Mouse (Mus musculus) kidney, postnatal 0 days (tissue): ENCODE results near the gene Dnm2. TPM values are rescaled to one million over a fixed set of nuclear protein-coding genes. Genes with fewer than 3 reads are reported as not detected.

ENCODE experiments used
- ATAC-seq: fragments of 200-750 bp; cut with Nextera tagmentation; replicated peaks from 2 replicates; pipeline ENCODE4 v1.8.0; 2017; ENCODE audit warnings: low read depth, moderate number of reproducible peaks, moderate TSS enrichment, moderate library complexity; ENCODE audit not compliant: low FRiP score
- DNase-seq: peaks from one replicate; pipeline ENCODE4 v3.0.0-alpha.2; 2016; ENCODE audit warnings: low spot score
- H3K27ac ChIP-seq: fragments of 300-500 bp; sonication (generic); 2 replicates; pipeline ENCODE4 v1.5.1; 2014; ENCODE audit warnings: mild to moderate bottlenecking
- H3K27me3 ChIP-seq: fragments of 300-500 bp; sonication (generic); 2 replicates; pipeline ENCODE4 v1.6.1; 2014; ENCODE audit warnings: low read length, mixed read lengths; ENCODE audit not compliant: insufficient read depth
- H3K36me3 ChIP-seq: fragments of 300-500 bp; sonication (generic); 2 replicates; pipeline ENCODE4 v1.6.1; 2014; ENCODE audit warnings: low read length, mixed read lengths; ENCODE audit not compliant: insufficient read depth
- H3K4me1 ChIP-seq: fragments of 300-500 bp; sonication (generic); replicated peaks from 2 replicates; pipeline ENCODE4 v1.6.1; 2014; ENCODE audit warnings: antibody characterized with exemption, low read length, mixed read lengths; ENCODE audit not compliant: insufficient read depth
- H3K4me2 ChIP-seq: fragments of 300-500 bp; sonication (generic); 2 replicates; pipeline ENCODE4 v1.6.1; 2014; ENCODE audit warnings: mild to moderate bottlenecking, low read length, moderate library complexity, mixed read lengths
- H3K4me3 ChIP-seq: fragments of 300-500 bp; sonication (generic); replicated peaks from 2 replicates; pipeline ENCODE4 v1.5.1; 2014; ENCODE audit warnings: low read depth, low read length
- H3K9ac ChIP-seq: fragments of 300-500 bp; sonication (generic); 2 replicates; pipeline ENCODE4 v1.6.1; 2014; ENCODE audit warnings: low read depth, low read length
- H3K9me3 ChIP-seq: fragments of 300-500 bp; sonication (generic); replicated peaks from 2 replicates; pipeline ENCODE4 v1.6.1; 2016; ENCODE audit warnings: low read length, inconsistent platforms, mixed read lengths
- CTCF ChIP-seq: IDR thresholded peaks from 2 replicates; pipeline ENCODE4 v1.5.1; 2016; ENCODE audit warnings: antibody characterized with exemption, low read depth, mild to moderate bottlenecking, moderate library complexity
- WGBS: fragments of 180-500 bp; shearing (Covaris S2); extraction: QIAGEN DNeasy Blood & Tissue Kit; methylation state at CpG from one replicate; pipeline ENCODE4 v1.1.7; 2014; 5-methylcytosine and 5-hydroxymethylcytosine counted together
- polyA plus RNA-seq: library from polyadenylated mRNA; unstranded; fragments of >200 nt; fragmentation: Nextera tagmentation; extraction: Ambion mirVana; gene quantifications from 2 replicates; pipeline ENCODE4 v1.2.1, GENCODE M21; 2015

Dnm2 gene
- polyA plus RNA-seq, 1 experiment from 2014 or later = 68.0 TPM

GRCm38 (mm10) chr9:21456246-21456929, 31.7 kb downstream of the Dnm2 start:
- 79% methylated on average over 7 of the region's 7 CpGs for WGBS
- Histone ChIP-seq H3K9ac (no peak overlapping the region), H3K36me3 (peaks cover 10% of the 10 kb centered on the region; the same call in 1 of the 2 replicates), H3K9me3 (no peaks in the 10 kb centered on the region), H3K4me2 (no peak overlapping the region), H3K4me3 (no peak overlapping the region), H3K27me3 (no peaks in the 10 kb centered on the region), H3K27ac (0 out of 2 replicates have a peak overlapping the region, but pooled peaks have one; percentile 13), H3K4me1 (peaks cover 9% of the 10 kb centered on the region)
- ATAC-seq = no peak
- TF ChIP-seq CTCF = no peak
- no peak for DNase-seq

GRCm38 (mm10) chr9:21456930-21457634, 32.4 kb downstream of the Dnm2 start:
- Histone ChIP-seq H3K9ac (no peak overlapping the region), H3K4me3 (no peak overlapping the region), H3K9me3 (no peaks in the 10 kb centered on the region), H3K4me1 (0 out of 2 replicates have a peak, but pooled peaks cover 4% of the 10 kb centered on the region), H3K4me2 (no peak overlapping the region), H3K27me3 (no peaks in the 10 kb centered on the region), H3K27ac (0 out of 2 replicates have a peak overlapping the region, but pooled peaks have one; percentile 13), H3K36me3 (peaks cover 10% of the 10 kb centered on the region; the same call in 1 of the 2 replicates)
- WGBS = 87% methylated on average over 10 of the region's 10 CpGs
- ATAC-seq (no peak), DNase-seq (no peak)
- TF ChIP-seq CTCF = no peak

GRCm38 (mm10) chr9:21458821-21459220, 34.1 kb downstream of the Dnm2 start:
- no peak overlapping the region for H3K9ac ChIP-seq
- H3K9me3 ChIP-seq = no peaks in the 10 kb centered on the region
- no peak overlapping the region for H3K4me3 ChIP-seq
- peaks cover 10% of the 10 kb centered on the region; the same call in 1 of the 2 replicates for H3K36me3 ChIP-seq
- 85% methylated on average over 3 of the region's 3 CpGs for WGBS
- no peaks in the 10 kb centered on the region for H3K27me3 ChIP-seq
- no peak for DNase-seq
- ATAC-seq = no peak
- H3K4me1 ChIP-seq = peaks cover 12% of the 10 kb centered on the region; the same call in 1 of the 2 replicates
- no peak overlapping the region for H3K27ac ChIP-seq
- no peak overlapping the region for H3K4me2 ChIP-seq
- TF ChIP-seq CTCF = no peak

GRCm38 (mm10) chr9:21460400-21460940, 35.8 kb downstream of the Dnm2 start:
- WGBS = 74% methylated on average over 3 of the region's 3 CpGs
- ATAC-seq (peak; percentile 81), DNase-seq (no peak)
- Histone ChIP-seq H3K27me3 (no peaks in the 10 kb centered on the region), H3K9me3 (no peaks in the 10 kb centered on the region), H3K9ac (no peak overlapping the region), H3K4me3 (no peak overlapping the region), H3K27ac (peak overlapping the region; percentile 71), H3K4me2 (no peak overlapping the region), H3K4me1 (peaks cover 8% of the 10 kb centered on the region; the same call in 1 of the 2 replicates), H3K36me3 (peaks cover 18% of the 10 kb centered on the region; the same call in 1 of the 2 replicates)
- TF ChIP-seq CTCF = no peak

DNA sequence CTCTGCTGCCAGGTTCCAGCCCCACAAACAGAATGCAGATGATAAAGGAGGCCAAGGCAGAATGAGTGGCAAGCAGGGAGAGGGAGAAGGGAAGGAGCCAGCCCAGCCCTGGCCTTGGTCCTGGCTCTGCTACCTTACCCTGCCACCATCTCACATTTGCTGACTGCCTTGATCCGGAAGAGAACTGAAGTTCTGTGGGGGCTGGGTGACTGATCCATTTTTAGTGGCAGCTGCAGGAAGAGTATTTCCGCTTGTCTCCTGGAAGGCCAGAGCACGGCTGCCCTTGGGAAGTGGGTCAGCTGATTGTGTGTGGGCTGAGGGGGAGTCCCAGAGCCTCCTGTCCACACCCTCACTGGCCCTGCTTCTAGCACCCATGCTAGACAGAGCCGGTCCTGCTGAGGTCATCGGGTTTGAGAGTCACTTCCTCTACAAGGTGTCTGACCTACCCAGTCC, 38.5 kb downstream of the Dnm2 start:
- Histone ChIP-seq H3K4me3 (no peak overlapping the region), H3K36me3 (peaks cover 25% of the 10 kb centered on the region), H3K27me3 (no peaks in the 10 kb centered on the region), H3K9me3 (no peaks in the 10 kb centered on the region), H3K4me1 (peaks cover 8% of the 10 kb centered on the region; the same call in 1 of the 2 replicates), H3K4me2 (peak overlapping the region; percentile 13; the same call in 1 of the 2 replicates), H3K27ac (peak overlapping the region; percentile 76), H3K9ac (0 out of 2 replicates have a peak overlapping the region, but pooled peaks have one; percentile 9)
- DNase-seq = peak; percentile 64
- WGBS = 19% methylated on average over 5 of the region's 5 CpGs
- peak; percentile 79; the same call in 1 of the 2 replicates for ATAC-seq
- TF ChIP-seq CTCF = no peak
